Mouse (Mus musculus): Measurements from ENCODE around the gene Fhod1. TPM values are rescaled to one million over a fixed set of nuclear protein-coding genes. Genes with fewer than 3 reads are reported as not detected.
A peak's percentile ranks its signal among the peaks of the same experiment; 100 is the strongest.

The Fhod1 gene
- 10.9 and 12.6 TPM in 2 replicates for total RNA-seq (2015)
- 5.1 and 7.2 TPM in 2 replicates for total RNA-seq (2017)

DNA sequence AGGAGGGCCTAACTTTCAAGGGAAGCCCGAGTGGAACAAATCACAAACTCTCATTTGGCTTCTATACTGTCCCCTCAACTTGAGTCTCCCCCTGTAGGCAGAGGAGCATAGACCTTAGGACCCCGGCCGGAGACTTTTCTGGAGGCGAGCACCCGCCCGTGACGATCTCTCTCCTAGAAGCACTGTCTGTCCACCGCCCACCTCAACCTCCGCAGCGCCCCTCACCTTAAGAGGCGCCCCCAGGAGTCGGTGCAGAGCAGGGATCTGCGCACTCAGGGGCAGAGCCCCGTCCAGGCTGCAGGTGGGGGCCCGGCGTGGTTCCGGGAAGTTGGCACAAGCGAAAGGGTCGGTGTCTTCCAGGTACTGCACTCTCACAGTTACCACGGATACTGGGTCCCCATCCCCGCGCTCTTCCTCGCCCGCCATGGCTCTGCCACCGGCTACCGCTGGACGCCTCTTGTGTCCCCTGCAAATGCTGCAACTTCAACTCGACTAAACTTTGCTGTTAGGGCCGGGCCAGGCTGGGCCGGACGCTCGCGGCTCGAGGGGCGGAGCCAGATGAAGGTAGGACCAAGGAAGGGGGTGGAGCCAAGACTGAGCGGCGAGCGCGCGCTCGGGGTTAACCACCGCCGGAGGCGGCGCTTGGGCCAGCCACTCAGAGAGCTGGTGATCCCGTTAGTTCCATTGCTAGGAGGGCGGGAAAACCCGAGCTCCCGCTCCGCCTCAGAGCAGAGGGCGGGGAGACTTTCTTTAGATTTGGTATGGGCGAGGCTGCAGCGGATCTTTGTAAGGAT, at the start of gene Fhod1:
Gene Fhod1 (minus strand): TSS at position 526 of the 794 bp plus-strand sequence.
- peak; percentile 85 for ATAC-seq (ENCODE audit: poor library complexity, severe bottlenecking)

GRCm38 (mm10) chr8:105393915-105394314, 46.2 kb upstream of the Fhod1 start:
- ATAC-seq (ENCODE audit: poor library complexity, severe bottlenecking), result no peak

- ATAC-seq (ENCODE audit: poor library complexity, severe bottlenecking), result peak; percentile 80
Measured at GRCm38 (mm10) chr8:105393089-105393787, 45.5 kb upstream of the Fhod1 start.

GRCm38 (mm10) chr8:105389096-105389495, 41.3 kb upstream of the Fhod1 start:
- no peak for ATAC-seq (ENCODE audit: poor library complexity, severe bottlenecking)

- no peak for ATAC-seq (ENCODE audit: poor library complexity, severe bottlenecking)
Measured at GRCm38 (mm10) chr8:105387151-105387550, 39.4 kb upstream of the Fhod1 start.

DNA sequence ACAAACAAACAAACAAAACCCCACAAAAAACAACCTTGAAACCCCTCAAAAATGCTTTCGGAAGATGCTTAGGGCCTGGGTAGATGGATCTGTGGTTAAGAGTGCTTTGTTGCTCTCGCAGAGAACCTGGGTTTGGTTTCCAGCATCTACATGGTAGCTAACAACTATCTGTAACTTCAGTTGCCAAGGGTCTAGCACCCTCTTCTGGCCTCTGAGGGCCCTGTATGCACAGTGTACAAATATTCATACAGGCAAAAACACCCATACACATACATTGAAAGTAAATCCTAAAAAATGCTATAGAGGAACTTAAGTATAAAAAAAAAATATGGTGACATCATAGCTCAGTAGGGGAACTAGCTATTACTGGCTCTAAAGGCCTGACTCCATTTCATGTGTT, 36.3 kb upstream of the Fhod1 start:
- 0 out of 2 replicates have a peak, but pooled peaks have one; percentile 24 for ATAC-seq (ENCODE audit: poor library complexity, severe bottlenecking)

- no peak for ATAC-seq (ENCODE audit: poor library complexity, severe bottlenecking)
Measured at GRCm38 (mm10) chr8:105380308-105380707, 32.6 kb upstream of the Fhod1 start.

- no peak for ATAC-seq (ENCODE audit: poor library complexity, severe bottlenecking)
Measured at GRCm38 (mm10) chr8:105378673-105379072, 30.9 kb upstream of the Fhod1 start.

DNA sequence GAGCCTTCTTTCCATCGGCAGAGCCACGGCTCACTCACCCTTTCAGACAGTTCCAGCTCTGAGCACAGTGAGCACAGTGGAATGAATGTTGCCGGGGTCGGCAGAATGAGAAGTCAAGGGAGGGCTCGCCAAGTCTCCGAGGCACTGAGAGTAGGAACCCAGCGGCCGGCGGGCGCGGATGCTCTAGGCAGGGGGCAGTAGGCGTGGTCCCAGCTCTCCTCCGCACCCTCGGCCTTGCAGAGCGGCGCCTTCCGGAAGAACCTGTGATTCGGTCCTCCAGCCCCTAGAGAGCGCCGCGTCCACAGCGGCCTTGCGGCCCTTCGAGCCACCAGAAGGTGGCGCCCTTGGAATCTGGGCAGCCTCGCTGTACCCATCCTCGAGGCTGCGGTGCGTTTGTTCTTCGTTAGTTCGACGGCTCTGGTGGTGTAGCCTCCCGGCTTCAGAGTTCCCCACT, 26.8 kb upstream of the Fhod1 start:
- peak; percentile 69 for ATAC-seq (ENCODE audit: poor library complexity, severe bottlenecking)

DNA sequence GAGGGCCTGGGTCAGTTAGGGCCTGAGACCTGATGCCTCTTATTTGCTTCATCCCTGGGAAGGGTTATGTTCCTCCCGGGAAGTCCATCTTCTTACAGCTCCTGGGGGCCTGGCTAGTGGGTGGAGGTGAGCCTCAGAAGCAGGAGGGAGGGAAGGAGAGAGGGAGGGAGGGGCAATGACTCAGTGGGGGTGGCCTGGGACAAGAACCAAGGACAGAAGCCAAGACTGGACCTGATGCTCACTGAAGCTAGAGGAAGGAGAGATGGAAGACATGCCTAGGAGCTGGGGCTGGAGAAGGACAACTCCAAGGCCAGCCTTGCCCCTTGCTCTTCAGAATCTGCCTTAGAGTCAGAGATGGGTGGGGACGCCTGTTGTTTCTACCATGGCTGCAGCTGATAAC, 25.3 kb upstream of the Fhod1 start, which contains the start of gene Plekhg4:
Gene Plekhg4 (plus strand): TSS at position 243 of the 400 bp plus-strand sequence.
- no peak for ATAC-seq (ENCODE audit: poor library complexity, severe bottlenecking)

GRCm38 (mm10) chr8:105372473-105372872, 24.7 kb upstream of the Fhod1 start:
- no peak for ATAC-seq (ENCODE audit: poor library complexity, severe bottlenecking)

DNA sequence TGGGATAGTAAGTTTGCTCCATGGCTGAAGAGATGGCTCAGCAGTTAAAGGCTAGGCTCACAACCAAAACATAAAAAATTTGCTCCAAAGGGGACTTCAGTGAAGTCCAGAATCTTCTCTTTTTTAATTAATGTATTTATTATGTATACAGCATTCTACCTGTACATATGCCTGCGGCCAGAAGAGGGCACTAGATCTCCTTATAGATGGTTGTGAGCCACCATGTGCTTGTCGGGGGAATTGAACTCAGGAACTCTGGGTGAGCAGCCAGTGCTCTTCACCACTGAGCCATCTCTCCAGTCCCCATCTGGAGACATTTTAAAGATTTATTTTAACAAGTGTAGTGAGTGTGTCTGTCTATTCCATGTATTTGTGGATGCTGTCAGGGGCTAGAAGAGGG, 19.4 kb upstream of the Fhod1 start:
- 0 out of 2 replicates have a peak, but pooled peaks have one; percentile 40 for ATAC-seq (ENCODE audit: poor library complexity, severe bottlenecking)

GRCm38 (mm10) chr8:105361751-105362702, 14.3 kb upstream of the Fhod1 start:
- no peak for ATAC-seq (ENCODE audit: poor library complexity, severe bottlenecking)

DNA sequence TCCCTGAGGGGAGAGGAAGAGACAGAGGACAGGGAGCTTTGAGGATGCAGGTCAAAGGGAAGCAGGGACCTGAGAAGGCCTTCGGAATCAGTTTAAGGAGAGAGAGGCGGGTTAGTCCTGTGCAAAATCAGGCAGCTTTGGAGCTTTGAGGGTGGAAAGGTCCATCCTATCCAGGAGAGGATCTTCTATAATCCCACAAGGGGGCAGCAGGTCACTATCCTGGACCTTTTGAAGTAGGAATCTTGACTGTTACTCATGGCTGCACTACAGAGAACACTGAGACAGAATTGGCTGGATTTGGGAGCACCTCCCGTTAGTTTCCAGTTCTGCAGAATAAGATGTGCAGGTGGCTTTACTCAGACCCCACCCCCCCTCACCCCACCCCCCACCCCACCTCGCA, 11.9 kb upstream of the Fhod1 start:
- ATAC-seq (ENCODE audit: poor library complexity, severe bottlenecking), result no peak

DNA sequence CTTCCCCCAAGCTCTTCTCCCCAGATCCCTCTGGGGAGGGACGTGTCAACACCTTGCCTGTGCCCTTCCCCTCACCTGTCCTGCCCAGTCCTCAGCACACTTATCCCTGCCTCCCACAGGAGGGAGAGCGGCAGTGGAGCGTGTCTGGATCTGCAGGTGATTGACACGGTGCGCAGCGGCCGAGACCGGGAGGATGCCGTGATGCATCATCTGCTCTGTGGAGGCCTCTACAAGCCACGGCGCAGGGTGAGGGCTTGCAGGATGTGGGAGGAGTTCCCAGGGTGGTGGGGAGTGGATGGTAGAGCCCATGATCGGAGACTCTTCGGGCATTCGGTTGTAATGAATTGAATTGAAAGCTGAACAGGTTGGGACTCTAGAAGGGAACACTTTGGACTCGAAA, 11.5 kb upstream of the Fhod1 start:
- ATAC-seq (ENCODE audit: poor library complexity, severe bottlenecking), result no peak

- ATAC-seq (ENCODE audit: poor library complexity, severe bottlenecking), result no peak
Measured at GRCm38 (mm10) chr8:105356681-105357080, 8.9 kb upstream of the Fhod1 start.

- ATAC-seq (ENCODE audit: poor library complexity, severe bottlenecking), result no peak
Measured at GRCm38 (mm10) chr8:105355179-105356024, 7.6 kb upstream of the Fhod1 start.

- ATAC-seq (ENCODE audit: poor library complexity, severe bottlenecking), result no peak
Measured at GRCm38 (mm10) chr8:105354549-105354948, 6.8 kb upstream of the Fhod1 start.

DNA sequence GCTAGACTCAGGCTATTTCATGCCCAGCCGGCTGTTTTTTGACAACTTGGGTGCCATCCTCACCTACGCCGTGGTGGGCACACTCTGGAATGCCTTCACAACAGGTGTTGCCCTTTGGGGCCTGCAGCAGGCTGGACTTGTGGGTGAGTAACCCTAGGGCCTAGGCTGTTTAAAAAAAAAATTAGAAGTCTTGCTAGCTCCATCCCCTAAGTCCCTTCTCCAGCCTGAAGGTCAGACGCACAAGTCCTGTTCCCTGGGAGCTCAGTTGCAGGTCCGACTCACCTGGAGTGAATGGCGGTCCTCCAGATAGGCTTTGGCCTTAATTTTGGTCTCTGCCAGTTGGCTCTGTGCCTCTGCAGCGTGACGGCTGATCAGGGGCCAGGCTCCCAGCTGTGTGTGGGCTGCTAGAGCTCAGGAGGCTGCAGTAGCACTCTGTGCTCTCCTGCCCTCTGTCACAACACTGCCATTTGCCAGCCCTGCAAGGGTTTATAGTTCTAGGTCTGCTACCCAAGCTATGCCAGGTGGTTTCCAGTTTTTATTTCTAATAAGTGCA, 5.9 kb upstream of the Fhod1 start:
- no peak for ATAC-seq (ENCODE audit: poor library complexity, severe bottlenecking)

All from megakaryocyte, adult 5-6 weeks (primary cell).